Mouse (Mus musculus) ovary, postnatal 36 days (tissue): ENCODE measurements around the gene Dnajc25.
A peak's percentile ranks its signal among the peaks of the same experiment; 100 is the strongest.

Experiments used
- DNase-seq: peaks from one replicate; pipeline ENCODE4 v3.0.0; 2022; ENCODE audit warnings: low spot score, mixed read lengths

Dnajc25 gene

DNA sequence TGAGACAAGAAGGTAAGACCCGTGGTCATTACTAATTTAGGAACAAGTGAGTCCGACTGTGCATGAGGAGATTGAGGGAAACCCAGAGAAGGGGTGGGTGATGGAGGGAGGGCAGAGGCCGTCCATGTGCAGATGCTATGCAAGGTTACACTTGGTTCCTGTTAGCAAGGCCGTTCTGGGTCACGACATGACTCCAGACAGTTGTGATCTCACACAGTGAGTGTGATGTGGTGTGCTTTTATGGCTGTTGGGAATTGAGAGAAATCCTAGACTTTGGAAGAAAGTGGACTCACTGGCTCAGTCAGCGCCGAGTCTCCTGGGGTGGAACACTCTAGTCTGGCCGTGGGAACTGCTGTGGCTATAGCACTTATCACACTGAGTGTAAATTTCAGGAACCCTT, 11.3 kb downstream of the Dnajc25 start:
- DNase-seq: no peak

GRCm38 (mm10) chr4:59007016-59007415, 12.2 kb downstream of the Dnajc25 start:
- DNase-seq: no peak

DNA sequence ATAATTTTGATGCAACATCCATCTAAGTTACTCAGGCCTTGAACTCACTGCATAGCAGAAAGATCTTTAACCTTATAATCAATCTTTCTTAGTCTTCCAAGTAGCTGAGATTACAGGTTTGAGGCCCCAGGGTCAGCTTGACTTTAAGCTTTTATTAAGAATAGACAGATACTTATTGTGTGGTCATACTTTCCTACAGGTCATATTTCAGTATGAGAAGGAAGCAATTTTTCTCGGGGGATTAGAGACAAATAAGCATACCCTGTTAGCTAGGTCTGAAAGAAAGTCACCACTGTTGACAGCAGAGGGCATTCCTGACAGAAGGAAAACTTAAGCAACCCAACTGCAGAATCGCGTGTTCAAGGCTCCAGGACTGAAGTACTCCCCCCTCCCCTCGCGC, 13.1 kb downstream of the Dnajc25 start:
- DNase-seq: no peak

GRCm38 (mm10) chr4:59009186-59009585, 14.3 kb downstream of the Dnajc25 start:
- no peak for DNase-seq

- DNase-seq: no peak
These were observed 14.8 kb downstream of the Dnajc25 start for GRCm38 (mm10) chr4:59009696-59010095.

DNA sequence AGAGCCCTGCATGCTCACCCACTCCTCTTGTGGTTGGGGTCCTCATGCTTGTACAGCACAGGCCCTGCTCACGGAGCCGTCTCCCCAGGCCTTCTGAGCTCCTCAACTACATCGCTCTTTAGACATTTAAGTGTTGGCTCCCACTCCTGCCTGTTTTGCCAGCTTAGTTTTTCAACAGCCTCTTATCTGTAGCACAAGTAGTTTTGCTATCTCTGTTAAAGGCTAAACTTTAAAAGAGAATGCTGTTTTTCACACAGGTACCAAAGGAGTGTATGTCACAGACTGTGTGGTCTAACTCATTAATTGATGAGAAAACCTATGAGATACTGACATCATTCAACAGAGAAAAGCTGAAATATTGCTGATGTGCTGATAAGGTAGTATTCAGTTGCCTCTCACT, 16.6 kb downstream of the Dnajc25 start:
- DNase-seq: no peak

GRCm38 (mm10) chr4:59015181-59015580, 20.3 kb downstream of the Dnajc25 start:
- DNase-seq: no peak

DNA sequence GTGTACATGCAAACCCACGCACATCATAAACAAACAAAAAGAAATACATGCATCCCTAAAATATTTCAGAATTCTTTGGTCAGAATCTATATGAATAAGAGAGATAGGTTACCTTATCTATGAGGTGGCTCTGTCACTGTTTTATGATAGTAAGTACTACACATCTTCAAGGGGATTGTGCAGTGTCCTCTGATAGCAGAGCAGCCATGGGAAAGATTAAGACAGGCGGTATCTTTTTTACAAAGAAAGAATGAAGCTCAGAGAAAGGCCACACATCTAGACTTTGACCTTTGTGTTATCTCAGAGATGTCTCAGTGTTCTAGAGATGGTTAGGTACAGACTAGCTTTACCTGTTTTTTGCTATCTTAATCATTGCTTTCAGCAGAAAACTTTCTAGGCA, 22.1 kb downstream of the Dnajc25 start:
- no peak for DNase-seq

- DNase-seq: no peak
These were observed 39.6 kb downstream of the Dnajc25 start for GRCm38 (mm10) chr4:59034325-59034917.

DNA sequence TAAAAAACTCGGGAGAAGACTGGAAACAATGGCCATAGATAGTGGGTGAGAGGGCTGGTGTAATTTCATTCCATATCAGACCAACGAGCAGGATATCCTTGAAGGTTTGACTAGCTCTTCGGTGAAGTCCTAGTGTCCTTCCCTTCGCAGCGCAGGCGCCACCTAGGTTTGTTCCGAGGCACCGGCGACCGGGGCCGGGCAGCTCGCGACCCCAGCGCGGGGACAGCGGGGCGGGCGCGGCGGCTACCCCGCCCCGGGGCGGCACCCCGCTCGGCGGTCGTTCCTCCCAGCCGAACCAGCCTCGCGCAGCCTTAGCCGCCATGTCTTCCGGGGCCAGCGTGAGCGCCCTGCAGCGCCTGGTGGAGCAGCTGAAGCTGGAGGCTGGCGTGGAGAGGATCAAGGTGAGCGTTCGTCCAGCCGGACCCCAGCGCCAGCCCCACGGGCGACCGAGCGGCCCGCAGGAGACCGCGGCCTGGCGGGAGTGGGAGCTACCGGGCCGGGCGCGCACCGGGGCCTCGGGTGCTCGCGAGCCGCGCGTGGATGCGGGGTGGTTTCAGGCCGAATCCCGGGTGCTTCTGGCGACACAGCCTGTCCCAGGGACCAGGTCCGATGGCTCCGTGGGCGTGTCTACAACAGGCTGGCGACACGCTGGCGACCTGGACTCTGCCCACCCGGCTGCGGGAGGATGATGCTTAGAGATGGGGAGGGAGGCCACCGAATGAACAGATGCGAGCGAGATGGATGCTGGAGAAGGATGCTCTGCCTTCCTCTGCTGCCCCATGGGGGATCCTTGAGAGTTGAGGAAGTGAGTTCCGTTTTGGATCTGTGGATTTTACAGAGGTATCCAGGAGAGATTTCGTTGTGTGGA, 40.3 kb downstream of the Dnajc25 start, which contains the start of gene Gng10:
TSS of gene Gng10 (plus strand) at position 171 of the 868 bp plus-strand sequence.
- DNase-seq: peak; percentile 72

DNA sequence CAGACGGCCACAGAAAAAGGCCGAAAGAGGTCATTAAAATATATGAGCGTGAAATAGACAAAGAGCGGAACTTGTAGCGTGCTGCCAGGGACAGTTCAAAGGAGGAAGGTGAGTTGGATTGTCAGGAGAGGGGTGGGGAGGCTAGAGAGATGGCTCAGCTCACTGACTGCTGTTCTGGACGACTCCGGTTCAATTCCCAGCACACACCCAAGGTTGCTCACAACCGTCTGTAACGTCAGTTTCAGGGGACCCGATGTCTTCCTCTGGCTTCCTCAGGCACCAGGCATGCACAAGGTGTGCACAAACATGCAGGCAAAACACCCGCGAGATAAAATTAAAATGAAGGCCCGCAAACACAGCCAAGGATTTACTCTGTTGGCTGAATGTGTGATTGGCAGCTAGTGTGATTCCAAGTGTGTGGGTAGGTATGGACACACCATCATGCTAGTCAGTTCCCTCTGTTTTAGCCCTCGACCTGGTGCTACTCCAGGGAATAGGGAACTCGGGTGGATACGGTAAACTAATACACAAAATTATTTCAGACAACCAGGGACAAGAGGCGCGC, 41.0 kb downstream of the Dnajc25 start:
- no peak for DNase-seq

GRCm38 (mm10) chr4:59036490-59037127, 41.7 kb downstream of the Dnajc25 start:
- peak; percentile 64 for DNase-seq

DNA sequence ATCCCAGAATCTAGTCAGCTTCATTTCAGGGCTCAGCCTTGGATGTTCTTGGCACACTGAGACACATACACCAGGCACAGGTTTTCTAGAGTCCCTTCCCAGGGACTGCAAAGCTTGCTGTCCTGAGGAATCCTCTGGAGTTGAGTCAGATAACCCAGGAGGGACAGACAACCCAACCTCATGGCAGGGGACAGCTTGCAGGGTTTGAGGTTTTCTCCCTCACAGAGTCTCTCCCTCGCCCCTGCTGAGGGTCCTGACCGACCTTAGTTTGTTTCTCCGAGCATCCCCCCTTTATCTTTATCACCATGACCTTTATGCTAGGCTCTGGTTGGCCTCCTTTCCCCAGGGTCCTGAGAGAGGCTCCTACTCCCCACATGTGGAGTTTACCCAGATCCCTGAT, 42.7 kb downstream of the Dnajc25 start:
- DNase-seq: no peak

GRCm38 (mm10) chr4:59040397-59041287, 45.8 kb downstream of the Dnajc25 start:
- DNase-seq: no peak

- DNase-seq: no peak
These were observed 48.2 kb downstream of the Dnajc25 start for GRCm38 (mm10) chr4:59043074-59043473.

DNA sequence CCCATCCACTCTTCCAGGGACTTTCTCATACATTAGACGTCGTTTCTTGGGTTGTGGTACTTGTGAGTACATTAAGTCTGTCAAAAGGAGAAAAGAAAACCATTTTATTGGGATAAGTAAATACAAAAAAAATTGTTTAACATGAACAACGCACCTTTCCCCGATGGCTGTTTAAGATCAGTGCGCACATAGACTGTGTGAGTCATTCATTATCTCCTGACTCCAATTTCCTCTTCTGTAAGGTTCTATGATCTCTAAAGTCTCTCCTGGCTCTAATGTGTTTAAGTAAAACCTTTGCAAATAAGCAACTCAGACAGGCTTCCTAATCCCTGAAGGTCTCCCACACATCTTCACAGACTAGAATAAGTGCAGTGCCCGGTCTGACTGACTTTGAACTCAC, 49.0 kb downstream of the Dnajc25 start:
- no peak for DNase-seq

DNA sequence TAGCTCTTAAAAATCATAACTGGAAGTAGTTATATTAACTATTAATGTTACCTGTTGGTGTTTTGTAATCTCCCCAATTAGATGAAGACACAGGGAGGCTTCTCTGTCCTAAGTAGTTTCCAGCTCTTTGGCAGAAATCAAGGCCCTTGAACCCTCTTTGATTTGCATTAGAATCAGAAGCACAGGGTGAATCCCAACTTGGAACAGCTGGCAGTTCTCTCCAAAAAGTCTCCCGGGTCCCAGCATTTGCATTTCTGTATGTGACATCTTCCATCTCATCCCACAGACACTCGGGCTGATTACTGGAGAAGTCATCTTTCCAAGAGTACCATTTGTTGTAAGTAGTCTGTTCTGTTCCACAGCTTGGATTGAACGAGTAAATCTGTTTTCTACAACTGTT, 52.4 kb downstream of the Dnajc25 start:
- DNase-seq: no peak

DNA sequence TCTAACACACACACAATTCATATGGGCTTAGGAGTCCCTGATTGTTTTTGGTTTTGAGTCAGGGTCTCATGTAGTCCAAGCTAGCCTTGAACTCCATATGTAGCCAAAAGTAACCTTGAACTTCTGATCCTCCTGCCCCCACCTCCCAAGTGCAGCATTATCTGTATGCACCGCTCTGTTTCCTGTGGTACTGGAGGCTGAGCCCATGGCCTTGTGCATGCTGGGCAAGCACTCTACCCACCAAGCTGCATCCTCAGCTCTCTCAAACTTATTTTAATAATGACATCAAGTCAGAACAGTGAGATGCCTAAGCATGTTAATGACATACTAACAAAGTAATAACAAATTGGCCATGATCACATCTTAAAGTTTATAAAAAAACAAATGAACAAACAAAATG, 56.2 kb downstream of the Dnajc25 start:
- DNase-seq: no peak

DNA sequence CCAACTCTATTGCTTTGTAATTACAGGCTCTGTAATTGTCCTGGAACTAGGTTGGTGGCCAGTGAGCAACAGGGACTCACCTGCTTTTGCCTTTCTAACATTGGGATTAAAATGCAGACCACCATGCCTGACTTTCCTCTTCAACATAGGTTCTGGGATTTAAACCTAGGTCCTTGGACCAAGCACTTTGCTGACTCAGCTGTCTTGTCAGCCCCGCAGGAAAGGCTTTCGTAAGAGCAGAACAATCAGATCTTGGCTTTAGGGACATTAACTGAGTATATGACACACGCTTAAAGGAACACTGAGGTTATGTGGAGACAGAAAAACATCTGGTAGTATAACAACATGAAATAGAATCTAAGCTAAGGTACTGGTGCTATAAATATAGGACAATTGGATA, 63.1 kb downstream of the Dnajc25 start:
- no peak for DNase-seq

DNA sequence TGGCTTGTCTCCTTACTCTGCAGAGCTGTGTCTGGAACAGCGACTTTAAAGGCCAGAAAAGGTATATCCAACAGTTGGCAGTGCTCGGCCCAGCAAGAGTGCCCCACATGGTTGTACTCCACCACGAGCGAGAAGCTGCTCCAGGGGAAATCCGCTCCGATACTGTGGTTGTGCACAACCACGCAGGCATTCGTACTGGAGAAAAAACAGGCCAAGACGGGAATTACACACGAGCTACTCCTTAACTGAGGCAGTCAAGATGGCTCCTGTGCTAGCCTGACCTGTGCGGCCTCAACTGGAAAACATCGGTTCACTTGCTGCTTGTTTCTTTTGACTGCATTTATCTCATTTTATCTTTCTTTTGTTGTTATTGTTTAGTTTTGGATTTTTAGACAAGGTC, 67.7 kb downstream of the Dnajc25 start:
- DNase-seq: no peak

- no peak for DNase-seq
These were observed 74.4 kb downstream of the Dnajc25 start for GRCm38 (mm10) chr4:59069276-59069675.
